Mouse (Mus musculus) right cerebral cortex, postnatal 4 days (tissue): Measurements from ENCODE around the gene Tmem139.

Source experiments
- DNase-seq: peaks from one replicate; pipeline ENCODE4 v3.0.0-alpha.2; 2022

The Tmem139 gene

DNA sequence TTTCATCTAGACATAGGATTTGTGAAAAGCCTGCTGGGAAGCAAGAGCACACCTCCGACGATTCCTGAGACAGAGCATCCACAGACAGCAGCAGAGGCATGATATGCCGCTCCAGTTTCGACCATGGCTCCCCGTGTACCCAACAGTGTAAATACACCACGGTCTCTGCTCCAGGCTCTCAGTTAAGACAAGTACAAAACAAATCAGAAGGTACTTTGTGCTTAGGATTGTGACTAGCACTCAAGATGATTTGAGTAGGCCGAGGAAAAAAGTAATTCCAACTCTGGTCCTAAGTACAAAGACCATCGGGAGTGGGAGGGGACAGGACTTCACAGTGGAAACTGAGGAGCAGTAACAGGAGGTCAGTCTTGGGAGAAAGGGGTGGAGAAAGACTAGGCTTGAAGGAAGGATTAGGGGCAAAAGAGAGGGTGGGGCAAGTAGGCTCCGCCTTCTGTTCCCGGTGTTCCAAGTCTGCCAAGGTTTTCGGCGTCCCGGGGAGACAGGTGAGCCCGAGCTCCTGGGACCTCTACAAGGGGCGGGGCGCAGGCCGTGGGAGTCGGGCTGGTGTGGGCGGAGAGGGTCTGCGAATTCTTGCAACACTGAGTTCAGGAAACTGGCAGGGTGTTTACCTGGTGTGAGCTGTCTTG is at the start of gene Tmem139:
Gene Tmem139, plus strand, starts transcription at position 447 of the 647 bp plus-strand sequence.
- DNase-seq: no peak

DNA sequence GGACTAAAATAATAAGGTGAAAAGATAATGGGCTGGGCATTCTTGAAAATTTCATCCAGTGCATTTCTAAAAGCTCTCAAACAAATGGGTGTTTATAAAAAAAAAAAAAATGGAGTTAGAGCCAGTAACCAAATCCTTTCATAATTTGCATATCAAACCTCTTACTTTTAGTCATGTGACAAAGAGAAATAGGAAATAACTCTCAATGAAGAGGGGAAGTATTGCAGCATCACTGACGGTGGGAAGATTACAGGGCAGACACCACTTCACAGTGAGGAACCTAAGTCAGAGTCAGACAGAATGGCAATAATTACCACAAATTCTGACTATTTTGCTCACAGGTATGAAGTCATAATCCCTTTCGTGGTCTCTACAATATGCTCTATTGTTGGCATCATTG is 46.7 kb upstream of the Tmem139 start, which contains the start of gene Tas2r144:
Gene Tas2r144, plus strand, starts transcription at position 301 of the 400 bp plus-strand sequence.
- DNase-seq: no peak

DNA sequence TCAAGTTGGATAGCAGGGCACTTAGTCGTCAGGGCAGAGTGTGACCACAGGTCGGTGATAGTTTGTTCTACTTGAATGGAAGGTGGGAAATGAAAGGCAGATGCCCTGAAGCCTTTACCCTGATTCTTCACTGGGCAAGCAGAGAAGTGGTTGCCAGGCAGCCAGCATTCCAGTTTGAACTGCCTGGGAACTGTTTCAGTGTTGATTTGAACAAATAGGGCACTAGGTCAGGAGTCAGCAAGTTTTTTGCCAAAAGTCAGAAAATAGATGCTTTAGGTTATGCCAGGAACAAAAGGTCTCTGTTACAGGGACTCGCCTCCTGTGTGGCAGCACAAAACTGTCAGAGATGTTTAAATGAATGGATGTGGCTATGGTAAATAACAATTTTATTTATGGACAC is 39.5 kb upstream of the Tmem139 start:
- no peak for DNase-seq

DNA sequence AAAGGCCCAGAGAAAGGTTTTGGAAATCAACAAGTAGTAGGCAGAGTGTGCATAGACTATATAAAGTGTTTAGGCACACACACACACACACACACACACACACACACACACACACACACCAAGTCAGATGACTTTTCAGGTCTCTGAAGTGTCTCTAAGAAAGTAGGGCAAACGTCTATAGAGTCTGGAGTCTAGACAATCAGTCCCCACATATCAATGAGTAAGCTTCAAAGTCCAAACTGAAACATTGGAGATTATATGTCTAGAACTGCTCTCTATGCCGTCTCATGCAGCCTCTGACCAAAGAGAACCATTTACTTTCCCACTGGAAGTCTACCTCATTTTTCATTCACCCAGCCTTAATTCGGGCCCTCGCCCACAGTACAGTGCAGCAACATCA is 36.7 kb upstream of the Tmem139 start:
- DNase-seq: no peak

DNA sequence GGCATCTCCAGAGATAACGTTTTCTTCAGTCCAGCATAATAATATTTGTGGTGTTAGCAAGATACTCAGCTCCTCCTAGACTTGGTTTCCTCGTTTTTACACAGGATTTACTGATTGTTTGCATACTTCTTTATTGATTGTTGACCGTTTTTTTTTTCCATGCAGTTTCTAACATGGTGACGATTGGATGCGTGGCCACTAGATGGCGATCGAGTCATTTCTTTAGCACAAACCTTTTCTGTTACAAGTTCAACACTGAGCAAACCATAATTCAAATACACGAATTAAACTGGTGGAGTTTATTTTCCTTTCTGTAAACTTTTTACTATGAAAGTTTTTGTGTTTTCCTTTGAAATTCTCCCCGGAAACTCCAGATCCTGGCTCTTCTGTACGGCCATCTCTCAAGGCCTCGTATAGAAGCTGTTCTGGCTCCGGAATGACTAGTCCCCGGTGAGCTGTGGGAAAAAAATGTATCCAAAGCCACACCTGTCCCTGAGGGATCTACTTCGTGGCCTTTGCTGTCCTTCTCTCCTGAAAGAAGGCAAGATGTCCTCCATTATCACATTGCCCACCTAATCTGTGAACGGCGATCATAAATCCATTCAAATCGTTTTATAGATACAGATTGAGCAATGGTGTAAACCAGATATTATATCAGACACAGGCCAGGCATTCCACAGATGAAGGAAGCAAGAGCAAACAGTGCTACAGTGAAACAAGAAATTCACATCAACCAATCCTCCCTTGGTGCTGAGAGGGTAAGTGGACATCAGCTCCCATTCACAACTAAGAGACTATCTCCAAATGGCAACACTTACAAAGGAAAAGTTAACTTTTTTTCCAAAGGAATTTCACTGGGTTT is 34.3 kb upstream of the Tmem139 start:
- DNase-seq: peak; percentile 80

DNA sequence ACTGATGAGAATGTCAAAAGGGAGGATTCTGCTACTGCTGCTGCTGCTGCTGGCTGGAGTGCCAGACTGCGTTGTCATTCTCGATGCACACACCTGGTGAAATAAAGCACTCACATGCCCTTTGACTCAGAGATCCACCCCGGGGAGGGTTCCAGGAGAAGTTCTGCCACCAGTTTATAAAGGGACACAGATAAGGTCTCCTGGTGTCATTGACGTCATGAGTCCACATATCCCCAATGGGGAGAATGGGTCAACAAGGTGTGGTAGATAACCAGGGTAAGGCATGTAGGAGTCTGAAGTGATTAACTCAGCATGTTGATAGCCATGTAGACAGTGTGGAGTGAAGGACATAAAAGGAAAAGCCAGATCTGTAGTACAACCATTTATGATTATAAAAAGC is 32.2 kb upstream of the Tmem139 start:
- DNase-seq: no peak

DNA sequence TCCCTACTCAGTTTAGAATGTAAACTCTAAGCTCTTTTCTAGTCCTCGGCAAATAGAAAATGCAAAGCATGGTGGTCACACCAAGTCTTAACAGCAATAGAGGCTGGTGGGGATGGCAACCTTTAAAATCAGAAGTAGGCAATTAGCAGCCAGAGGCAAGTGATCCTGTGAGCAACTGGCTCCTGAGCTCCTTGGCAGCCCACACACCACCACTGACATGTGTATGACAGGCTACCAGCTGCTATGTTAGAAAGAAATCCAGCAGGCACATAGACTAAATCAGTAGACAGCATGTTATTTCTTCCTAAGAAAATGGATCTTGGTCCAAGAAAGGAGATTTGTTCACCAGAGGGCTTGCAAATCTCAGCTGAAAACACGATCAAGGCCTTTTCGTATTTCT is 30.6 kb upstream of the Tmem139 start:
- no peak for DNase-seq

DNA sequence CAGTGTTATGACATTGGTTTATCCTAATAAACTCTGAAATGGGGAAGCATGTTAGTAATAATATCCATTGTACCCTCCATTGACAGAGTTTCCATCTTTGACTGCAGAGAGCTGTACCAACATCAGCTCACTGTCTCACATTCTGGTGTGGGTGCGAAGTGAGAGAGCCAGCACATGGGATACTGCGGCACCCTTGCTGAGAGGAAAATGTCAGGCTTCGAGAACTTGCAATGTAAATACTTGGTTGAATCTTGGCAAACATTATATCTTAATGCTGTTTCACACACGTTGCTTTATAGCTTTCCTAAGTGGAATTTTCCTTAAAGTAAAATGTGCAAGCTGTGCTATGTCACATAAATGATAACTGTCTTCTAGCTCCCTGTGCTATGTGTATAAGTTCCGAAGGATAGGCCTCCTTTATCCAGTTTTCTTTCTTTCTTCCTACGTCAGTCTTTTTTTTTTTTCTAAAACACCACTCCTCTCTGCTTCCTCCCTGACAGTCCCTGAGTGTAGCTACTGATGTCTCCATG is 24.4 kb upstream of the Tmem139 start:
- no peak for DNase-seq

DNA sequence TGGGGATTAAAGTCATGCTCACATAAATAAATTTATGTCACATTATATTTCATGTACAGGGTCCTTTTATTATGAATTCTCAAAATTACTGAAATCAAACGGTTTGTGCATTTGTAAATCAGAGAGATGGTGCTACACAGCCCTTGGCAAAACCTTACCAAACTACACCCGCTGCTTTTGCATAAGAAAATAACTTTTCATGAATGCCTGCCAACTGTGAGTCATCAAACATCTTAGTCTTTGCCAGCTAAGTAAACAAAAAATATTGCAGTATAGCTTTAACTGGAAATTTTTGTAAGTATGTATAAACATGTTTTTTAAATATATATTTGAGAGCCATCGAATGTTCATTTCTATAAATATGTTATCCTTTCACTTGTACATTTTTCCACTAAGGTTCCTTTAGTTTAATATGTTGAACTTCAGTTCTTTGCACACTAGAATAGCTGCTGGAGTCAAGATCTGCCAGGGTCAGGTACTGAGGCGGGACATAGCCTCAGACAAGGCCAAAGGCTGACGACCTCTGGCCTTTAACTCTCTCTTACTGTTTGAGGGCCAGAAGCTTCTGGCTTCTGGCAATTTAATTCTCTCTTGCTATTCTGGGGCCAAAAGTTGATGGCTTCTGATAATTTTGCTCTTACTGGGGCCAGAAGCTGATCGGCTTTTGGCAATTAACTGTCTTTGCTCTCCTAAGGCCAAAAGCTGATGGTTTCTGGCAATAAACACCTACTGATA is 20.3 kb upstream of the Tmem139 start:
- no peak for DNase-seq

DNA sequence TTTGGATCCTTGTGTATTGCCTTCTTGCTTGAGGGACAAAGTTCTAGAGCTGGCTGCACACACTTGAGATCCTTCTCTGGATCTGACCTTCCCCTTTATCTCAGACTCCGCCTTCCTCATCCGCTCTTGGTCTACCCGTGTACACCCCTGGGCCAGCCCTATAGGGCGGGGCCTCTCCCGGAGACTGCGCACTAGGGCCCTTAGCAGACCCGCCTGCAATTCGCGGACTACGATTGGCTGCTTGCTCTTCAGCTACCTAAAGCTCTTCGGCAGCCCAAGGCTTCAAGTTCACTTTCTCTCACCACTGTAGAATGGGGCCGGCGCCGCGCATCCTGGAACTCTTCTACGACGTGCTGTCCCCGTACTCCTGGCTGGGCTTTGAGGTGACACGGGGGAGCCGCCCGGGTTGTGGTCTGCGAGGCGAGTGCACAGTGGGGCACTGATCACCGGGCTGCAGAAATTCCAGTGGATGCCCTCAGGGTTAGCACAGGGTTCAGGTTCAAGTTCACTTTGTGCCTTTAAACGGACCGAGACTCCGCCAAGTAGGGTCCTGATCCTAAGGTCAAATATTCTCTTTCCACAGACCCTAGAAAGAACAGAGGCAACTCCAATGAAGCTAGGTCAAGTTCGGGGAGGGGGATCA is 15.9 kb upstream of the Tmem139 start, which contains the start of gene Gstk1:
Gene Gstk1, plus strand, starts transcription at position 225 of the 643 bp plus-strand sequence.
- peak; percentile 66 for DNase-seq

DNA sequence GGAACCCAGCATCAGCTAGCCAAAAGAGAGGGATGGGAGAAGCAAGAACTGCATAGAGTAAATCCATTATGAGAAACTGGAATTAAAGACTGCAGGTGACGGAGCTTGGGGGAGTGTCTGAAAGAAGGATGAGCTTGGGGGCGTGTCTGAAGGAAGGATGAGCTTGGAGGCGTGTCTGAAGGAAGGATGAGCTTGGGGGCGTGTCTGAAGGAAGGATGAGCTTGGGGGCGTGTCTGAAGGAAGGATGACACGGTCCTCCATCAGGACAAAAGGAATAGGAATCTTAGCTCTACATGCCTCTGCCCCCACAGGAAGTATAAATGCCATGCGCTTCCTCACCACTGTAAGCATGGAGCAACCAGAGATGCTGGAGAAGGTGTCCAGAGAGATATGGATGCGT is 14.6 kb upstream of the Tmem139 start:
- no peak for DNase-seq

DNA sequence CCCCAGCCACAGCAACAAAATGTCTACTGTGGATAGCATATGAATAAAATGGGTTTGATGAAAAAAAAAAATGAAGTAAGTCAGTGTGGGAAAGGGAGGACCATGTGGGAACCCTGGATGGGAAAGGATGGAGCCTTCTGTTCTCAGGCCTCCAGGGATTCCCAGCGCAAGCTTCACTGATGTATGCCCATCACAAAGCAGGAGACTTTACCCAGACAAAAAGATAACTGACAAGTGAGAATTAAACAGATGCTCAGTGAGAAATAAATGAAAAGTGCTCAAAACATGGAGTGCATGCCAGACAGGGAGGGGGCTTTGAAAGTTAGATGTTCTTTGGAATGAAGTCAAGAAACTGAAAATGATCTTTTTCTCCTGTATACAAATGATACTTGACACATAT is 13.8 kb upstream of the Tmem139 start:
- no peak for DNase-seq

DNA sequence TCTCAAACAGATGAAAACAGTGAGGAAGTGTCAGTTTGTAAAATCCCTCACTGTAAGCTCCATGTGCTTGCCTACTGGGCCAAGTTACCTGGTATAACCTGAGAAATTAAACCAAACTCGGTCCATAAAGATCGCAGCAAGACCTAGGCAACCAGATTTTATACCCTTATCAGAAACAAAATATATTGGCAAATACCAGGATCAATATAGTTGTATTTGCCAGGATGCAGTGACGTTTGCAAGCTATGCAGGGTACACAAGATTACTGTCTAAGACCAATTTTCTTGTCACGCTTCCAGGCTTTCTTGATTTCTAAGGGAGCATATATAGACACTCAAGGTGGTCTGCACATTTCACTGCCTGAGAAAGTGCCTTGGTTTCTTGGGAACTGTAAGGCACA is 10.0 kb upstream of the Tmem139 start:
- DNase-seq: no peak

DNA sequence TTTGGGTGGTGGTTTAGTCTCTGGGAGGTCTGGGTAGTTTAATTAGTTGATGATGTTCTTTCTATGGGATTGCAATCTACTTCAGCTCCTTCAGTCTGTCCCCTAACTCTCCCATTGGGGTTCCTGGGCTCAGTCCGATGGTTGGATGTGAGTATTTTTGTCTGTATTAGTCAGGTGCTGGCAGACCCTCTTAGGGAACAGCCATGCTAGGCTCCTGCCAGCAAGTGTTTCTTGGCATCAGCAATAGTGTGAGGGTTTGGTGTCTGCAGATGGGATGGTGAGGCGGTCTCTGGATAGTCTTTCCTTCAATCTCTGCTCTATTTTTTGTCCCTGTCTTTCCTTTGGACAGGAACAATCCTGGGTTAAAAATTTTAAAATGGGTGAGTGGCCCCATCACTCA is 8.7 kb upstream of the Tmem139 start:
- DNase-seq: no peak

DNA sequence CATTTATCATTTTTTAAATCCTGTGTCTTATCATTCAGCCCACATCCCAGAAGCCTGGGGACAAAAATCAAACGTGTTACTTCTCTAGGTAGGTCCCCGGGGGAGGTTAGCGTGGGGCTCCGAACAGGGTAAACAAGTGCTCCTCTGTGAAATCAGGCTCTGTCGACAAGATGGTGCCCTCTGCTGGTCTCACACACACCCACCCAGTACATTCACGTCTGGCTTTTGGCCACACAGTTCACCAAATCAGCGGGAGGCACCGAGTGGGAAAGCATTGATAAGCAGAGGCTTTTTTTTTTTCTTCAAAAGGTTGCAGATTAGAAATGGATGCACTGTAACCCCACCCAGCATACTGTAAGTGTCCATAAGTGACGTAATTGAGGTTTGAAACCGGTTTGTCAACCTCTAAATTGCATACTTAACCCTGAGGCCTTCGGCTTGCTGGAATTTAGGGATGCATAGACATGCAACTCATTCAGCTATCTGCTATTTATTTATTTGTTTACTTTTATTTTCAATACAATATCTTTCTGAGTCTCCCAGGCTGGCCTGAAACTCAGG is 4.4 kb upstream of the Tmem139 start:
- peak; percentile 44 for DNase-seq

DNA sequence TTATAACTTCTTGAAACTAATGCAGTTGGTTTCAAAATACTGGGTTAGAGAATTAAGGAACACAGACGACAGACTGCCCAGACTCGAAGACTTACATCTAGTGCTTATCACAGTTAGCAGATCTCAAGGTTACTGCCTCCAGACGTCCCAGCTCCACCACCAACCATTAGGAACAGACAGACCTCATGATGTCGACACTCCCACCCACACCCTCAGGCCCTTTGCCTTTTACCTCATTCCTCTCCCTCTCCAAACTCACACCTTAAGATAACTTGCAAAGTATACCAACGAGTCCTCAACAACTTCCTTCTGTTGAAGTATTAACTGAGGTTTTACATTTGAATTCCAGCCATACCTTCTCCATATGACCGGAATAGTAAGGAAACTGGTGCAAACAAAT is 1.3 kb upstream of the Tmem139 start:
- DNase-seq: no peak

DNA sequence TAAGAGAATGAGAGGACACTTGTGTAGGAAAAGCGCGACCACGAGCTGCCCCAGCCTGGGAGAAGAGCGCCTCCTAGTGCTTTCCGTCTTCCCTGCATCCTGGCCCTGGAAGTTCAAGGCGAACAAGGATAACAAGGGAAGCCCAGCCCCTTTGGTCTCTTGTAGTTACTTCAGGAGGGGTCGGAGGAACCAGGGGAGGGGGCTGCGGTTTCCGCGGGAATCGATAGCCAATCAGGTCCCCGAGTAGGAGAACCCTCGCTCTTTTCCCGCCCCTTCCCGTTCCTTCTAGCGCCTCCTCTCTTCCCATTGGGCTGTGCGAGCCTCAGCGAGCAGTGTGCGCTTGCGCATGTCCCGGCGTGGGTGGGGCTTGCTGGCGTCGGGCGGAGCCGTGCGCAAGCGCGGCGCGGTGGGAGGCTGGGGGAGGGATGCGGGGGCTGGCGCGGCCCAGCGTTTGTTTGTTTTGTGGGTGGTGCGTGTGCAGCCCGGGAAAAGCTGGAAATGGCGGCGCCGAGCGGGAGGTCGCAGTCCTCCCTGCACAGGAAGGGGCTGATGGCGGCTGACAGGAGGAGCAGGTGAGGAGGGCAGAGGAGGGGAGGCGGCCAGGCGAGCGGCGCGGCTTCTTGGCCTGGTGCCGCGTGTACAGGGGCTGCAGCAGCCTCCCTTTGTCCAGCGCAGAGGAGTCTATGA is 3.0 kb downstream of the Tmem139 start, which contains the start of gene Casp2:
Gene Casp2, plus strand, starts transcription at position 360 of the 687 bp plus-strand sequence.
- peak; percentile 98 for DNase-seq

DNA sequence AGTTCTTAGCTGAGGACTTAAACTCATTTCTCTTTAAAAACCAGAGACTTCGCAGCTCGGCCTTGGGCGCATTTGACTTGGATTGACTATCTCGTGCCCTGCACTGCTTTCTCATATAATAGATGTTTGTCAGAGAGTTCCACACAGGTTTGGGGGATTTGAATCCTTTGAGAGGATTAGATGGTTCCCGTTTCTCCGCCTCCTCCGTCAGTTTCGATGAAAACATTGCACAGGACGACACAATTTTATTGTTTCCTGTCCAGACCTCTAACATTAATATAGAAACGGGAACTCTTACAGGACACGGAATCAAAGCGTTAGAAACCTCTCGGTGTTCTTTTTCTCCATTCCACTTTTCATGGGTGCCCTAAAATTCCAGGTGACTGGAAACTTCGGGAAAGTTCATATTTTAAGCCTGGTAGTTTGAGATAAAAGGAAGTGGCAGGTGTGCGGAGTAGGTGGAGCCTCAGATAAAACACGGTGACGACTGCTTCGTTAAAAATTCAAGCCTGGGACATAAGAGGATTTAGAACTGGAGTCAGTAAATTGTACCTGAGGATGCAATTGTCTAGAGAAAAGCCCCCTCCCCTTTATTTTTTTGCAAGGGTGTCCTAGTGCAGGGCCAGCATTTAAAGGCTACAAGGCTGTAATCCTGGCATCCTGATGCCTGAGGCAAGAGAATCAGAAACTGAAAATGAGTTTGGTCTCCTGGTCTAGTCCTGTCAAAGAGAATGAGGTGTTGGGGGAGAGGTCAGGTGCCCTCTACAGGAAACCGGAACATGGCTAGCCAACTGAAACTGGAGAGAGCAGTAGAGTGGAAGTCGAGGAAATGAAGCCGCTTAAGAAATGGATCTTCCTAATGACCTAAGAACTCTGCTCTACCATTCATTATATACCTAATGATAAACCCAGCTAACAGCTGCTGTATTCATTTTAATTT is 3.9 kb downstream of the Tmem139 start:
- DNase-seq: no peak

DNA sequence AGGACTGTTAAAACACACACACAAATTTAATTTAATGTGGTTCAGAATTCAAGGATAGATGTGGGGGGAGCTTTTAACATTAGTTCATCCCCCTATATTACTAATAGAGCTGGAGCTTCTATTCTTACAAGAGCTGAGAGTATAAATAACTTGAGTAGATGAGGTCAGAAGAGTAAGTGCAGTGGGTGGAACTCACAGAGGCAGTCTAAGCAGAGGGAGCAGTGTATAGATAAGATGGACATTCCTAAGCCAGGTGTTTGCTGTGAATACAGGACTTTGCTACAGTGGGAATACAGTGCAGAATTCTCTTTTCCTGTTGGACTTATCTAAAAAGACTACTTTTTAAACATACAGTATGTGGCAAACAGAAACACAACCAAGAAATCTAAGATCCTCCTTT is 9.0 kb downstream of the Tmem139 start:
- no peak for DNase-seq

DNA sequence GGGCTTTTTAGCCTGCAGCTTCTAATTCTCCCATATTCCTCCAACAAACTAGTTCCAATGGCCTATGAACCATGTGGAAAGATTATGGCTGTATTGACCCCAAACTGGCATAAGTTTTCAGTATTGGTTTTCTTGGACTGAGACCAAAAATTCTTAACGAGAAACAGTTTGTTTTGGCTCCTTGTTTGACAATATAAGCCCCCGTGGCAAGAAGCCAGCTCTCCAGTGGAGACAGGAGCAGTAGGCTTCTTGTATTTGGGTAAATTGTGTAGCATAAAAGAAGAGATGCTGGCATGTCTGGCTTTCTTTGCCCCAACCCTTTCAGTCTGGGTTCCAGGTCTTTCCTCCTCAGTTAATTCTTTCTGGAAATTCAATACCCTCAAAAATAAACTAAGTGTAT is 14.4 kb downstream of the Tmem139 start:
- no peak for DNase-seq
